Mouse (Mus musculus): ENCODE measurements around the gene Ticrr.

Gene Ticrr

DNA sequence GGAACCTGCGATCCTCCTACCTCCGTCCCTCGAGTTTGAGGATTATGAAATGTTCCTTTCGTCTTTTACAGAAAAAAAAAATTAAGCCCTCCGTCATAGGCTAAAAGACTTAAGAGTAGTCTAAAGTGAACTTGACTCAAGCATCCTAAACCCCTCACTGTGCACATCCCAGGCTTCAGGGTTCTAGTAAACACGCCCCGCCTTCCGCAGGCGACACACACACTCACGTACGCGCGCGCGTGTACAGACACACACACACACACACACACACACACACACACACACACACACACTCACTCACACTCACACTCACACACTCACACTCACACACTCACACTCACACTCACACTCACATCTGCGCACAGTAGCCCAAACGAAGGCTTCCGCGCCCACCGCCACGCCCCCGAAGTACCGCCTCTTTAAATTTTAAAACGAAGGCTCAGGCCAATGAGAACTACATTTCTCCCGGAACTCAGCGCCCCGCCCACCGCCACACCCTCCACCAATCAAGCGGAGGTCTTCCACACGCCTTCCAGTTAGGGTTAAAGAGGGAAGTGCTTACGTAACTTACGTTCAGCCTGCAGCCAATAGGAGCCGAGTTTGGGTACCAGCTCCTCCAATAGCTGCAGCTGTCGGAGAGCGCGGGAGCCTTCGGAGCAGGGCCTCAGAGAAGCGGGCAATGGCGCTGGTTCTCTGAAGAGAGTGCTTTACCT, at the start of gene Ticrr:
Gene Ticrr (plus strand): TSS at position 619 of the 713 bp plus-strand sequence.
- DNase-seq, result peak; percentile 98

DNA sequence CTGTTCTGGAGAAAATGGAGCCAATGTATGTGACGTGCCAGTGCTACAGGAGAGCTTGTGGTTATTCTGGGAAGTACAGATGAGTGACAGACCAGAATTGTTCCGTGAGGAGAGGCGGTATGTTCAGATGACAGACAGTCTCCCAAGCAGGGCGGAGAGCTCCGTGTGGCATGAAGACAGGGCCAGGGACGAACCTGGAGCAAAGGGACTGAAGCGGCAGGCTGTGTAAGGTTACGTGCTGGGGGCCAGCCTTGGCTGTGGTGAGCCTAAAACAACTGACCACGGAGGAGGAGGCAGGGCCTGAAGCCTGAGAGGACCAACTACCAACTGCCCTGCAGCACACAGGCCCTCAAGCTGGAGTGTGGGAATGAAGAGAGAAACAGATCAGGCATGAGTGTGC, 48.1 kb upstream of the Ticrr start:
- DNase-seq, result no peak

DNA sequence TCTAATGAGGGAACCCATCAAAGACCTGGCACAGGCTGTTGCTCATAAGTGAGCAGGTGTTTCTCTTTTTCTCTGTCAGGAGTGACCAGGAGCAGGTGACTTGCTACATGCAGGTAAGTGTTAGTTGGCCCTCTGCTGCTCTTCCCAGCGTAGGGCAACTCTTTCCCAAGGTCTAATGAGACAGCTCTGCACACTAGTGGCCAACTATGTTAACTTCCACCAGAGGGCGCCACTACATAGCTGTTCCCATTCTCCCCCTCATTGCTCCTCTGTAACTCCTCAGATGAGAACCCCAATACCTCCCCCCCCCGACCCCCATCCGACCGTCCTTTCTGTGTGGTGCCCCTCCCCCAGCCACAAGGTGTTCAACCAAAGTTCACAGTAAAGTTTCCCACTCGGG, 47.2 kb upstream of the Ticrr start:
- peak; percentile 77 for DNase-seq

DNA sequence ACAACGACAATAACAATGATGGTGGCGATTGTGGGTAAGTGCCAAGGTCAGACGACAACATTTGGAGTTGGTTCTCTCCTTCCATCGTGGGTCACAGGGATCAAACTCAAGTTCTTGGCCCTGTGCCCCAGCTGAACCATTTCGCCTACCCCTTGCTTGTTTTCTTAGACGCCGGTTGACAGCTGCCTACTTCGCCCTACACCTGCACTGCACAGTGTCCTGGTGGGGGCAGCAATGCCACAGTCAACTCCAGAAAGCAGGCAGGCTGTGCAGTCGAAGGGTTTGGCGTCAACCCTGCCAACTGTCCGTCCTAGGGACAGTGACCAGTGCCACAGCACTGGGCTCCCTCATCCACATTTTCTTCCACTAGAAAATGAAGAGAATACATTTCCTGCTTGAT, 46.7 kb upstream of the Ticrr start:
- peak; percentile 24 for DNase-seq

DNA sequence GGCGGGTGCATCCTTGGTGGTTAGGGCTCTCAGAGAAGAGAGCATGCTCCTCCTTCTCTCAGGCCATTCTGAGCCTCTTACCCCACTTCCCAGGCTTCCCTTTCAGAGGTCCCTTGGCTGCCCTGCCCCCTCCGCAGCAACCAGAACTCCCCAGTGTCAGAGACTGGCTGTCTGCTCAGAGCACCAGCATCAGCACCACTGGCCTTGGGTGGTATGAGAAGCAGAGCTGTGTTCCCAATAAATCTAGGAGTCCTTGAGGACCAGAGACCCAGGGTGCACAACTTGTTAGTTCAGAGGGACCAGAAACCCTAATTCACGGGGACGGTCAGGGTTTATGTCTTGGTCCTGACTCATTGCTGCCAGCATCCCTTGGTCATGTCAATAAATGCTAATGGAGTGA, 45.0 kb upstream of the Ticrr start:
- DNase-seq, result no peak

DNA sequence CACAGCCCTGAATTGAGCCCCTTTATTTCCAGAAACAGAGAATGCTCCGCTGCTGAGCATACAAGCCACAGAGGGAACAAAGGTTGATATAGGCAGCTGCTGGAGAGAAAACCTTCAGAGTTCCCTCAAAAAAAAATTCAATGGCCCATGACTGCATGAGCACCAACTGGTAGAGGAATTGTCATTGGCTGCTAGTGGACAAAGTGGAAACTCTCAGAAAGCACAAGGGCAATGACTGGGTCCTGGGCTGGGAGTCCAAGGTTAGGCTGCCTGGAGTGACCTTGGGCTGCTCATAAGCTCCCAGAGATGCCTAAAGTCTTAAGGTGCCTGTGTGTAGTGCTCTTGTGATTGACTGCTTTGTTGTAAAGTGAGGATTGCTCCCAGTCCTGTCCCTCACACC, 44.1 kb upstream of the Ticrr start:
- DNase-seq, result no peak

DNA sequence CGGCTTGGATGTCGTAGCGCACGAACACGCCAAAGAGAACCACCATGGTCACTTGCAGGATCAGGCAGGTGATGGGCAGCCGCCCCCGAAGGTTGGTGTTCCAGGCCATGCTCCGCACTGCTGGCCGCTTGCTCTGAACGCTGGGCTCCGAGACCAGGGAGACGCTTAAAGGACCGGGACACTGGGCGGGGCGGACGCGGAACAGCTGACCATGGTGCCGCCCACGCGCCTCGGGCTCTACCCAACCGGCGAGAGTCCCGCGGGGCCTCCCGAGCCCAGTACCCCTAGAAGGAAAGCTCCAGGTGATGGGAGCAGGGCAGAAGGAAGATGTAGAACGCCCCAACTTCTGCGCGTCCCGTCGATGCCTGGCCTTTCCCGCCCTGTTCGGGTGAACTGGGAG, 42.6 kb upstream of the Ticrr start, which contains the start of gene Rhcg:
Gene Rhcg (minus strand): TSS at position 240 of the 400 bp plus-strand sequence.
- DNase-seq, result peak; percentile 58

DNA sequence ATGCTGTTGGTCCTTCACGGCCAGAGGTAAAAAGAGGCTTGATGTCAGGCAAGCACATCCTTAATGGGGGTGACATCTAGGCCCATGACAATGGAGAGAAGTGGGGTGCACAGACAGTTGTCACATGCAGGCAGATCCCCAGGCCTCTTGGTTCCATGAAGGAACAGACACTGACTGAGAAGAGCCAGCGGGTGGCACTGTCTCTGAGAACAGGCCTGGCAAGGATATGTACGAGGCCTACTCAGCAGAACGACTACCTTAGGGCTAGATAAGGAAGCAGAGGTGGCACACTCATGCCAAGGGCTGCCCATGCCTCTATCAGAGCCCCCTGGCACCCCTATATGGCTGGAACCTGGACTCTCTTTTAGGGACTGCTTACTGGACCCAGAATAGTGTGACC, 40.5 kb upstream of the Ticrr start:
- DNase-seq, result no peak

DNA sequence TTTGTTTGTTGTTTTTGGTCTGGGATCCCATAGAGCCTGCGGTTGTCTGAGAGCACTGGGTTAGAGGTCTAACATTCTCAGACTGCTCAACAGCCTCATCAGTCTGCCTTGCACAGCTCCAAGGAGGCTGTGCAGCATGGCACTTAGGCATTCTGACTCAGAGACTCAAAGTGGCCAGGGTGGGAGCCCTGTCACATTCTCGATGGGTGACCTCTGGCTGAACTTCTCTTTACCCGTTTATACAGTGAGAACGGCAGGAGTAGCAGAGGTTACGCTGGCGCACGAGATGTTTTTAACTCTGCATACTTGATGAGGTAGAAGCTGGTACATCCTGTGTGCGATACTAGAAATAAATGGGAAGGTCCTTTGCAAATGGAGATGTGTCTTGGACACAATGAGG, 36.9 kb upstream of the Ticrr start:
- no peak for DNase-seq

DNA sequence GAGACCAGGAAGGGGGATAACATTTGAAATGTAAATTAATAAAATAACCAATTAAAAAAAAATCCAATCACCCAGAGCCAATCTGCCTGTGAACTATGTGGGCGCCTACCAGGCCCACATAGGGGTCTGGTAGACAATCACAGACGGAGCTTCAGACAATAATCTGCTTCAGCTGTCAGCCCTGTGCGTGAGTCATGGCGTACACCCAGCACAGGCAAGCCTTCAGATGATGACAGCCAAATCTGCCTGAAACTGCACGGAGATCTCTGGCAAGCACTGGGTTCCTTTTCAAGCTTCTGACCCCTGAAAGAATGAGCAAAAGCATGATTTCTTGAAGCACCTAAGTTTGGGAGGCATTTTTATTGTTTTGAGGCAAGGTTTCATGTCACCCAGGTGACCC, 33.8 kb upstream of the Ticrr start:
- no peak for DNase-seq

DNA sequence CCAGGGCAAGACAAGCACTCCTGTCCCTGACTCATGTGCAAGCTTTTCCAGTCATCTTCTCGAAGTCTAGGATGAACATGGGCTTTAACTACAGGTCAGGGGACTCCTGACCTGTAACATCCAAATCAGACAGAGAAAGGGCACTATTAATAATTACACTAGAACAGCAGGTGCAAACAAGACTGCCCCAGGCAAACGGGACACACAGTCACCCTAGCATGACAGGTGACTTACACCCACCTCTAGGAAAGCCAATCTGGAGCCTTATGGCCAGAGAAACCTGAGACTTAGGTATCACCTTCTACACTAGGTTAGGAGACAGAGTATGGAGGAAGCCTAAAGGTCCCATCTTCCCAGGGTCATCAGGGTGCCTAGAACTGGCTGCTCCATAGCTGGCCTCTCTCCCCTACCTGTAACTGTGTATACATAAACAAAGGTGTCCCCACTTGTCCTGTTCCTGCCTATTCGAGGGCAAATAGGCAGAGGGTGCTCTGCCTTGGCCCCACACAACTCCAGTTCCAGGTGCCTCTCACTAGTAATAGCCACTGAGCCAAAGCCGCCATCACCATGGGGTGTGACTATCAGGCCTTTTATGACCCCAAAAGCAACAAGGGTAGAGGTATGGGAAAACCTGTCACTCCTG, 31.6 kb upstream of the Ticrr start:
- no peak for DNase-seq

DNA sequence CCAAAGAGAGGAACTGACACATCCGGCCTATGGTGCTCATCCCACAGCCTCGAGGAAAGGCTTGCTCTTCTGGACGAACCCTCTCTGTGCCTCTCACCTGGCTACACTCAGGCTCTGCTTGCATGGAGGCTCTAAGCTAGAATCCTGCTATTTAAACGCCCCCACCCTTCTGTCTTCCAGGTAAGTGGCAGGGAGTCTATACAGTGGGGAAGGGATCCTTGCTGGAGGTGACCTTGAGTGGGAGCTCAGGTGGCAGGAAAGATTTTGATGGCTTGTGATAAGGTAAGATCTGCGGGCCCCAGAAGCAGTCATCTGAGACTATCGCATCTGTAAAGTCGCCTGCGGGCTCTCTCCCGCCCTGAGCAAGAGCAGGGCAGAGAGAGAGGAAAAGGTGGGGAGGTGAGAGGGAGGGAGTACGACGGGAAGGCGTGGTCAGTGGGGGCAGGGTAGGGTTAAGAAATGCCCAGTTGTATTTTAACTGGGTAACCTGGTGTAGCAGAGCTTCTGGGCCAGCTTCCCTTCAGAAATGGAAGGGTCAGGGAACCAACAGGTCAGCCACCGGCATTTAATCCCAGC, 28.1 kb upstream of the Ticrr start:
- peak; percentile 50 for DNase-seq

DNA sequence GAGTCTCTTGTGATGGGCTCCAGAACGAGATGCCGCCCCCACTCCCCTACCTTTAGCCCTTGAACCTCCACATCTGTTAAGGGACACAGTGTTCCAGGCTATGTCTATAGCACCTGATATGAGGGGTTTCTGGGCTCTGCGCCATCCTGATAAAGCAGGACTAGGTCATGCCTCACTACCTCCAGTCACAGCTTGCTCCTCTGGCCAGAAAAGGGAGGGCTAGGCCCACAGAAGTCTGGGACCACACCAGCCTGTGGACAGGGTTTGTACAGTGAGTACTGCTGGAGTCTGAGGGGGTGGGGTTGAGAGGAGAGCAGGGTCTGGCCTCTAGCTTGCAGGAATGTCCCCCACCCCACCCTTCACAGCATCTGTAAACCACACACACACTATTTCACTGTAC, 12.8 kb upstream of the Ticrr start:
- peak; percentile 39 for DNase-seq

DNA sequence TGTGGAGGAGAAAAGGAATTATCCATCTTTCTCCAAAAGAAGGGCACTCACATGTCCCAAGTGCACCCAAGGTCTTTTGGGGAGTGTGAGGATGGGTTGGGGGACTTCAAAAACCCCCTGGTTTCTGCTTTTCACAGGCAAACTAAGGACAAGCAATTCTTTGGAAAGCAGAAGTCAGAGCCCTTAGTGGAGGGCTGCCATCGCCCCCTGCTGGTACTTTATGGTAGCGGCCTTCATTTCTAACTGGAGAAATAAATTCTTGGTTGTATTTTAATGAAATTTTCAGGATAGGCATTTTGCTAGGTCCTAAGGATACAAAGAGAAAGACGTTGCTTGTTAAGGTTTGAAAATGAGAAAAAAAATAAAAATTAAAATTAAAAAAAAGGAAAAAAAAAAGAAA, 11.0 kb upstream of the Ticrr start:
- DNase-seq, result peak; percentile 76

DNA sequence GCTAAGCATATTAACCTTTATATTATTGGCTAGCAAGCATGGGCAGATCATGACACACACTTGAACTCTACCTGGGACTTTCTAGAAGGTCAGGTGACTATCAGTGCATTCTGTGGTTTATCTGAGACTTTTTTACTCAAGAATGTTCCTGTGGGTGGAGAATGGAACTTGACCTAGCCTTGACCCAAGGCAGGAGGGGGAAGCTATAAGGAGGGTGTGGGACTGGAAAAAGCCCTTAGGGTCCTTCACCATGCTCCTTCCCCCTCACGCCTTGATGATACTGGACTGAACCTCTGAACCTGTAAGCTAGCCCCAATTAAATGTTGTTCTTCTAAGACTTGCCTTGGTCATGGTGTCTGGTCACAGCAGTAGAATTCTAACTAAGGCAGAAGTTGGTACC, 5.8 kb upstream of the Ticrr start:
- no peak for DNase-seq

DNA sequence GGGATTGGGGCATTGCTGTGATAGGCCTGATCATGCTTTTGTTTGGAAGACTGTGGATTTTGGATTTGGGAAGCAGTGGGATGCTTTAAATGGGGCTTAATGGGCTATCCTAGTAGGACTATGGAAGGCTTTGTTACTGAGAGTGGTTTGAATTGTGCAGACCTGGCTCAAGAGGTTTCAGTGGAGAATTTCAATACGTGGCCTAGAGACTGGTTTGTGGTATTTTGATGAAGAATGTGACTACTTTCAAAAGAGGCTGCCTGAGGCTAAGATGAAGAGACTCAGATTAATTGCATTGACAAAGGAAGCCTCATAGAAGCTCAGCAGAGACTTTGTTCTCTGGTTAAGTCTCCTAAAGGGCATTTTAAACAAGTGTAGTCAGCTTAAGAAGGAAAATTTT, 5.4 kb upstream of the Ticrr start:
- no peak for DNase-seq

DNA sequence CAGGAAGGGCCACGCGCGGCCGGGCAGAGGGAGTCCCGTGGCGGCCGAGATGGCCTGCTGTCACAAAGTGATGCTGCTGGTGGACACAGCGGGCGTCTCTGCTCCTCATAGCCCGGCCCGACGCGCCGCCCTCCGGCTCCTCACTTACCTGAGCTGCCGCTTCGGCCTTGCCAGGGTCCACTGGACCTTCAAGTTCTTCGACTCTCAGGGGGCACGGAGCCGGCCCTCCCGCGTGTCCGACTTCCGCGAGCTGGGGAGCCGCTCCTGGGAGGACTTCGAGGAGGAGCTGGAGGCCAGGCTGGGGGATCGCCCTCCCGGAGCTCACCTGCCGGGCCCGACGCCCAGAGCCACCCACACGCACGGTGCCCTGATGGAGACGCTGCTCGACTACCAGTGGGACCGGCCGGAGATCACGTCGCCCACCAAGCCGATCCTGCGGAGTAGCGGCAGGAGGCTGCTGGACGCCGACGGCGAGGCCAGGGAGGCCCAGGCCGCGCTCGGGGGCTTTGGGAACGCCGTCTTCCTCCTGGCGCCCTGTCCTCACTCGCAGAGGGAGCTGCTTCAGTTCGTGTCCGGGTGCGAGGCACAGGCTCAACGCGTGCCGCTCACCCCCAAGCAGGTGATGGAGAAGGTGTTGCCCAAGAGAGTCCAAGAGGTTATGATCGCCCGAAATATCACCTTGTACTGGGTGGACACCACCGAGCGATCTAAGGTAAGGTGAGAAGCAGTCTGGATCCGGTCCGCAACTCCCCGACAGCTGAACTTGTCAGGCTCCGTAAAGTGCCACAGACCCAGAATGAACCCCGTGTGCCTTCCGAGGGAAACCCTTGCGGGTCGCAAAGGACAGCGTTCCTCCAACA, 525 bp downstream of the Ticrr start:
- no peak for DNase-seq

DNA sequence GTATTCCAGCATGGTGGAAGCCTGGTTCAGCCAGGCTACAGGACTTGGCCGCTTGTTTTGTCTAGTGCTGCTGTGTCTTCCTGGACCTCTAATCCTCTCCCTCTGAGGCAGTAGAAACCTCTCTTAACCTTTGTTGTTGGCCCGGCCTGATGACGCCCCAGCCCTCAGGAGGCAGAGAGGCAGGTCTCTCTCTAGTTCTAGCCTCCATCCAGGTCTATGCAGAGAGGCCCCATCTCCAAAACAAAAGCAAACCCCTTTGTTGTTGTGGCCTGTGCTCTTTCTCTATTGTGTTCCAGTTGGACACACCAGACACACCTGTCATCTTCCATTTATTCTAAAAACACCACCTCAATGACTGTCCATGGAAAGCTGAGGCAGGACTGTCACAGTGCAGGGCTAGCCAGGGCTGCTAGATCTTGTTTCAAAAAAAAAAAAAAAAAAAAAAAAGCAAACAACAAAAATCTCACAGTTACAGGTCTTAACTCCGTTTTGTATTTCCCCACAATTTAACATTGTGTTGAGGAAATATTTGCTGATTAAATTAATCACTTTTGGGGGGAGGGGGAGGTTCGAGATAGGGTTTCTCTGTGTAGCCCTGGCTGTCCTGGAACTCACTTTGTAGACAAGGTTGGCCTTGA, 1.4 kb downstream of the Ticrr start:
- no peak for DNase-seq

DNA sequence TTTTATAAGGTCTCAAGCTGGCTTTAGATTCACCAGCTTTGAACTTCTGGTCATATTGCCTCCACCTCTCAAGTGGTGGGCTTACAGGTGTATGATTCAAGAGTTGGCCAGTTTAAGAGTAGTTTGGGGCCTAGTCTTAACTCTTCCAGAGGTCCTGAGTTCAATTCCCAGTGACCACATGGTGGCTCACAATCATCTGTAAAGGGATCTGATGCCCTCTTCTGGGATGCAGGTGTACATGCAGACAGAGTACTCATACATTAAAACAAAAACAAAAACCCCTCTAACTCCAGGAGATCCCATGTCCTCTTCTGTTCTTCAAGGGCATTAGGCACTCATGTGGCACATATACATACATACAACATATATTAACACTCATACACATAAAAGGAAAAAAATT, 6.7 kb downstream of the Ticrr start:
- no peak for DNase-seq

DNA sequence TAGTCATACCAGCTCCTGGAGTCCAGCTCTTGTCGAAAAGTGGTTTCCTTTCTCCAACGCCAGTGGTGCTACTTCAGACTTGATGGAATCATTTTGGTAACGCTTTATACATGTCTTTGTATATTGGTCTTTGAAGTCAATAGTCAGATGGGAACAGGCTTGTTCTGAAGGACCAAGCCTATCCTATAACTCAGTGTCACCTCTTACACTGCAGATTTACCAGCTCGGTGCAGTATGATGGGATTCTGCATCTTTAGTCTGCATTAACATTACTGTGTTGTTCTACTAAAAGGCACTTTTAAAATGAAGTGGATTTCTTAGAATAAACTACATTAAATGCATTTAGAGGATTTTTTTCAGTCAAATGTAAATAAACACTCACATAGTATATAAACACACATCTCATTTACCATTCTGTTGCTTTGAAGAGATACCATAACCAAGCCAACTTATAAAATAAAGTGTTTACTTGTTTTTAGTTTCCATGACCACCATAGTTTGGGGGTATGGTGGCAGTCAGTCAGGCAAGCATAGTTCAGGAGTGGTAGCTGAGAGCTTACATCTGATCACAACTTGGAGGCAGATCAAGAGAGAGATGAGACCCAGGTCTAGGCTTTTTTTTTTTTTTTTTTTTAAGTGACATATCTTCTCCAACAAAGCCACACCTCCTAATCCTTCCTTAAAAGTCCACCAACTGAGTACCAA, 11.1 kb downstream of the Ticrr start:
- no peak for DNase-seq

DNA sequence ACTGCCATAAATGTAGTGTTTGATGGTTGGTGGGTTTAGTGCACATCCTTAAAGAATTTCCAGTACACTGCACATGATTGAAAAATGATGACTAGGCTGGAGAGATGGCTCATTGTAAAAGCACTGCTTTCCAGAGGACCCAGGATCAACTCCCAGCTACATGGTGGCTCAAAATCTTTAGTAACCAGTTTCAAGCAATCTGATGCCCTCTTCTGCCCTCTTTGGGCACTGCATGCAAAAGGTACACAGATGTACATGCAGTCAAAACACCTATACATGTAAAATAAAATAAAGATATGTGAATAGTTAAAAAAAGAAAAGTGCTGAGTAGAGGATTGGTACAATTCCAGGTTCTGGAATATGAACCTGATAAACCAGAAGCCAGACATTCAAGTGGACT, 19.2 kb downstream of the Ticrr start:
- DNase-seq, result no peak

DNA sequence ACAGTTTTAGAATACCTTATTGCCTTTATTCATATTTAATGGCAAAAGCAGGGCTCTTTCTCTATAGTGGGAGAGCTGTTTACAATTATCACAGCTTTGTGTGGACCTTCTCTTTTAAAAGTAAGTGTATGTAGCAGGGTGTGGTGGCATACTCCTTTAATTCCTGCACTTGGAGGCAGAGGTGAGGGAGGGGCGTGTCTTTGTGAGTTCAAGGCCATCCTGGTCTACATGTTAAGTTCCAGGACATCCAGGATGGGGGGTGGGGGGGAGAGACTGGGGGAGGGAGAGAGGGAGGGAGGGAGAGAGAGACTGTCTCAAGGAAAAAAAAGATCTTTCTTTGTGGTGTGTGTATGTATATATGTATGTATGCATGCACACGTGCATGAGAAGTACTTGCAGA, 20.2 kb downstream of the Ticrr start:
- no peak for DNase-seq
